Mouse (Mus musculus) lung, postnatal 0 days (tissue): ENCODE measurements around the gene Xylt1. TPM values are rescaled to one million over a fixed set of nuclear protein-coding genes. Genes with fewer than 3 reads are reported as not detected.

ENCODE experiments used
- ATAC-seq: fragments of 200-750 bp; cut with Nextera tagmentation; 2 replicates; pipeline ENCODE4 v1.8.0; 2017; ENCODE audit warnings: moderate library complexity
- DNase-seq: peaks from one replicate; pipeline ENCODE4 v3.0.0-alpha.2; 2016; ENCODE audit warnings: low spot score
- H3K27ac ChIP-seq: fragments of 300-500 bp; sonication (generic); 2 replicates; pipeline ENCODE4 v1.5.1; 2014; ENCODE audit warnings: antibody characterized with exemption, mild to moderate bottlenecking, low read length, mixed read lengths
- H3K27me3 ChIP-seq: fragments of 300-500 bp; sonication (generic); replicated peaks from 2 replicates; pipeline ENCODE4 v1.6.1; 2014; ENCODE audit warnings: low read length, mixed read lengths; ENCODE audit not compliant: insufficient read depth
- H3K36me3 ChIP-seq: fragments of 300-500 bp; sonication (generic); 2 replicates; pipeline ENCODE4 v1.6.1; 2014; ENCODE audit warnings: low read length, mixed read lengths; ENCODE audit not compliant: insufficient read depth
- H3K4me1 ChIP-seq: fragments of 300-500 bp; sonication (generic); 2 replicates; pipeline ENCODE4 v1.6.1; 2014; ENCODE audit warnings: antibody characterized with exemption, low read depth, low read length, mixed read lengths; ENCODE audit not compliant: insufficient read depth
- H3K4me2 ChIP-seq: fragments of 300-500 bp; sonication (generic); replicated peaks from 2 replicates; pipeline ENCODE4 v1.6.1; 2014; ENCODE audit warnings: low read depth, mild to moderate bottlenecking, low read length, moderate library complexity, mixed read lengths
- H3K4me3 ChIP-seq: fragments of 300-500 bp; sonication (generic); 2 replicates; pipeline ENCODE4 v1.5.1; 2014; ENCODE audit warnings: low read depth, low read length
- H3K9ac ChIP-seq: fragments of 300-500 bp; sonication (generic); replicated peaks from 2 replicates; pipeline ENCODE4 v1.6.1; 2014; ENCODE audit warnings: low read depth, mild to moderate bottlenecking
- H3K9me3 ChIP-seq: fragments of 300-500 bp; sonication (generic); 2 replicates; pipeline ENCODE4 v1.6.1; 2016; ENCODE audit warnings: low read length, mixed read lengths
- CTCF ChIP-seq: IDR thresholded peaks from 2 replicates; pipeline ENCODE4 v1.5.1; 2016; ENCODE audit warnings: antibody characterized with exemption, mild to moderate bottlenecking
- EP300 ChIP-seq: IDR thresholded peaks from 2 replicates; pipeline ENCODE4 v1.6.1; 2016; ENCODE audit warnings: antibody characterized with exemption, mild to moderate bottlenecking, control low read depth
- WGBS: fragments of 180-500 bp; shearing (Covaris S2); extraction: QIAGEN DNeasy Blood & Tissue Kit; methylation state at CpG from one replicate; pipeline ENCODE4 v1.1.7; 2014; 5-methylcytosine and 5-hydroxymethylcytosine counted together
- polyA plus RNA-seq: library from polyadenylated mRNA; unstranded; fragments of >200 nt; fragmentation: Nextera tagmentation; extraction: Ambion mirVana; gene quantifications from 2 replicates; pipeline ENCODE4 v1.2.1, GENCODE M21; 2015

Gene Xylt1
- polyA plus RNA-seq, 1 experiment from 2014 or later, result 0.45 TPM

DNA sequence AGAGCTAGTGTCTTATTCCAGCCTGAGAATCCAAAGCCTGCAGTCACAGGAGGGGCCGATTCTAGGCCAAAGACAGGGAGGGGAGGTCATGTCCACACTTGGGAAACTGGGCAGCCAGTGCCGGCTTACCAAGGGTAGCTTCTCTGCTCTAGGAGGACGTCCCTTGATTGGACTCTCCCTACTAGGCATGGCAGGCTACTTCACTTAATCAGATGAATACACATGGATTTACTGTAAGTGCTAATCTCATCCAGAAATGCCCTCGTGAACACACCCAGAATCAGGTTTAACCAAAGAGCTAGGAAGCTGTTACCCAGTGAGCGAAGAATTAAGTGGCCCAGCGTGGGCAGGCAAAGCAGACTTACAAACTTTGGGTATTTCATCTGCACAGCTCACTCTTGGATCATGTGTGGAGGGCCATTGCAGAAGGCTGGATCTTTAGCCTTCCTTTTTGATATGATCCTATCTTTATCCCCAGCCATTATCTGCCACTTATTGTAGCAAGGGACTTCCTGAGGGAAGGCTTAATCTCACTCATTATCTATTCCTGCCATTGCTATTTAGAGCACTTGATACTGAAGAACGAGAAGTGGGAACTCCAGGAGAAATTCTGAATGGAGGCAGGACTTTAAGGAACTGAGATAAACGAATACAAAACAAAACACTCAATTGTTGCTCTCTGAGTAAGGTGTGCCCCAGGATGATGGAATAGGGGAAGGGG lies 28.6 kb downstream of the Xylt1 start:
- H3K9me3 ChIP-seq, result no peaks in the 10 kb centered on the region
- no peak overlapping the region for H3K4me2 ChIP-seq
- DNase-seq (no peak), ATAC-seq (no peak)
- 72% methylated on average over 8 of the region's 8 CpGs for WGBS
- no peak overlapping the region for H3K9ac ChIP-seq
- H3K27me3 ChIP-seq, result no peaks in the 10 kb centered on the region
- no peaks in the 10 kb centered on the region for H3K36me3 ChIP-seq
- H3K27ac ChIP-seq, result no peak overlapping the region
- TF ChIP-seq EP300, result no peak
- no peak for TF ChIP-seq CTCF
- H3K4me3 ChIP-seq, result no peak overlapping the region
- peaks cover 6% of the 10 kb centered on the region; the same call in 1 of the 2 replicates for H3K4me1 ChIP-seq

DNA sequence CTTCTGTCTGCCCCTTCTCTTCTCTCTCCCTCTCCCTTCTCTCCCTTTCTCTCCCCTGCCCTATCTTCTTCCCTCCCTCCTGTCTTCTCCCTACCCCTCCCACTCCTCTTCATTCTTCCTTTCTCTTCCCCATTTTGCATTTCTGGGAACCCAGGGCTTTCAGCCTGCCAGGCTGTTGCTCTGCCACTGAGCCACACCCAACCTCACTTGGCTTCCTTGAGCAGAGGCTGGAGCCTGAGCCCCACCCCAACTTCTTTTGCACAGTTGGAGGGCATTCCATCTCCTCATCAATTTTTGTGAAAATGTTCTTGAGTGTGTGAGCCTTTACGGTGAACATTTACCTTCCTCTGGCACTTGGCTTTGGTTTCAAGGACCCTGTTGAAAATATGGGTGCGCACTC lies 31.1 kb downstream of the Xylt1 start:
- no peak; the same call in 1 of the 2 replicates for ATAC-seq
- H3K27me3 ChIP-seq, result no peaks in the 10 kb centered on the region
- no peak overlapping the region for H3K9ac ChIP-seq
- H3K9me3 ChIP-seq, result no peaks in the 10 kb centered on the region
- no peak for TF ChIP-seq CTCF
- no peak for TF ChIP-seq EP300
- no peak overlapping the region for H3K4me3 ChIP-seq
- H3K4me1 ChIP-seq, result peaks cover 6% of the 10 kb centered on the region; the same call in 1 of the 2 replicates
- H3K4me2 ChIP-seq, result no peak overlapping the region
- 61% methylated on average over 2 of the region's 2 CpGs for WGBS
- DNase-seq, result no peak
- no peaks in the 10 kb centered on the region for H3K36me3 ChIP-seq
- no peak overlapping the region for H3K27ac ChIP-seq

DNA sequence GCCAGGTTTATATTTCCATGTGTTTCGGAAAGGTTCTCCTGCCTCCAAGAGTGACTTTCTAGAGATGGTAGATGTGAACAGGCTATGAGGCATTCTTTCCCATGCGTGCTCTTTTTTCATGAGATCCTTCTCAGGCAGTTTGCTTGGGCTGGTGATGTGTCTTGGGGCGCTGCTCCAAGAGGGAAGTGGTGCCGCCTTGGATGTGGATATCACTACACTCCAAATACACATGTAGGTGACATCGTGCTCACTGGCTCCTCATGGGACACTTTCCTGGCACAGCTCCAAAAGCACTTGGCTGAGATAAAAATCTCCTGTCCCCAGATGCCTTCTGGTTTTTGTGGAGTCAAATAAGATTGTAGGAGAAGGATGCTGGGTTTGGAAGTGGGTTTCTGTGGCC lies 31.6 kb downstream of the Xylt1 start:
- H3K9me3 ChIP-seq, result no peaks in the 10 kb centered on the region
- WGBS, result 29% methylated on average over 5 of the region's 5 CpGs
- no peaks in the 10 kb centered on the region for H3K27me3 ChIP-seq
- ATAC-seq (peak; percentile 50), DNase-seq (peak; percentile 34)
- H3K4me1 ChIP-seq, result peaks cover 6% of the 10 kb centered on the region; the same call in 1 of the 2 replicates
- no peaks in the 10 kb centered on the region for H3K36me3 ChIP-seq
- H3K9ac ChIP-seq, result no peak overlapping the region
- no peak overlapping the region for H3K4me3 ChIP-seq
- H3K4me2 ChIP-seq, result no peak overlapping the region
- TF ChIP-seq EP300 (no peak), CTCF (no peak)
- no peak overlapping the region for H3K27ac ChIP-seq

DNA sequence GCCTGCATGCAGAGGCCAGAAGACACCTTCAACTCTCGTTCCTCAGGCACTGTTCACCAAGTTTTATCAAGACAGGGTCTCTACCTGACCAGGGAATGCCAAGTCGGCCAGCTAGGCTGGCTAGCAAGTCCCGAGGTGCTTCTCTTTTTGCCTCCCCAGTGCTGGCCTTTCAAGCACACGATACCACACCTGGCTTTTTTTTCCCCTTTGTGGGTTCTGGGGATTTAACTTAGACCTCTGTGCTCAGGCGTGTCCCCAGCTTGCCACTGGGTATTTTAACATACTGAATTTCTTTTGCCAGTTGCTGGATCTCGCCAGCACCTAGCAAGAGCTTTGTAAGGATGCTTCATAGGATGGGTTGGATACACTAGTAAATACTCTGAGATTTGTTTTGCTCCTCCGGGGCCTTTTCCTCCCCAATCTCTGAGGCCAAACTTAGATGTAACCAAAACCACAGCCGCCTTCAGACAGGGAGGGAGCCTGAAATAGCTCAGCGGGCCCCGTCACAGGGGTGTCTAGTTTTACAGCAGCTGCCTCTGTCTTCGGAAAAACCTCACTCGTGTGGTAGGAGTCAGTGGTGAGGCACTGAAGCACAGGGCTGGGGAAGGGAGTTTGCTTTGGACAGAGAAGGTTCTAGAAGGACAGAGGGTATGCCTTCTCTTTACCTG lies 33.7 kb downstream of the Xylt1 start:
- no peak overlapping the region for H3K27ac ChIP-seq
- H3K4me1 ChIP-seq, result peaks cover 6% of the 10 kb centered on the region; the same call in 1 of the 2 replicates
- no peak overlapping the region for H3K4me2 ChIP-seq
- no peaks in the 10 kb centered on the region for H3K27me3 ChIP-seq
- no peak for ATAC-seq
- H3K9ac ChIP-seq, result no peak overlapping the region
- no peak for DNase-seq
- WGBS, result 77% methylated on average over 12 of the region's 12 CpGs
- TF ChIP-seq EP300 (no peak), CTCF (no peak)
- H3K4me3 ChIP-seq, result no peak overlapping the region
- no peaks in the 10 kb centered on the region for H3K36me3 ChIP-seq
- no peaks in the 10 kb centered on the region for H3K9me3 ChIP-seq

DNA sequence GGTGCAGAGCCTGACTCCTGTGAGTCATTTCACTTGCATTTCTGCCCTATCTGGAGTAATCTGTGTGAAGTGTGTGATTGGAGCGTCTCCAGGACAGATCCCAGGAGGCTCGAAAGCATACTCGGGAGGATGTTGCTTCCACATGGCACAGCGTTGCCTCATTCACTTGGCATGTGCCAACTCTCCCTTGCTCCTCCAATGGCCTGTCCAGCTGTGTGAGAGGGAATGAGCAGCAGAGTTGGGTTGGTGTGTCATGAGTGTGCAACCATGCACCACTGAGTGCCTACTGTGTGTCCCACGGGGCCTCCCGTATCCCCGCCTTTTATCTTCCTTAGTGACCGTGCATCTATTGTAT lies 34.2 kb downstream of the Xylt1 start:
- Histone ChIP-seq H3K9ac (no peak overlapping the region), H3K9me3 (no peaks in the 10 kb centered on the region), H3K4me2 (no peak overlapping the region), H3K36me3 (no peaks in the 10 kb centered on the region), H3K27ac (no peak overlapping the region), H3K4me3 (no peak overlapping the region), H3K4me1 (peaks cover 6% of the 10 kb centered on the region; the same call in 1 of the 2 replicates), H3K27me3 (no peaks in the 10 kb centered on the region)
- DNase-seq (no peak), ATAC-seq (no peak)
- 69% methylated on average over 8 of the region's 8 CpGs for WGBS
- TF ChIP-seq CTCF (no peak), EP300 (no peak)

DNA sequence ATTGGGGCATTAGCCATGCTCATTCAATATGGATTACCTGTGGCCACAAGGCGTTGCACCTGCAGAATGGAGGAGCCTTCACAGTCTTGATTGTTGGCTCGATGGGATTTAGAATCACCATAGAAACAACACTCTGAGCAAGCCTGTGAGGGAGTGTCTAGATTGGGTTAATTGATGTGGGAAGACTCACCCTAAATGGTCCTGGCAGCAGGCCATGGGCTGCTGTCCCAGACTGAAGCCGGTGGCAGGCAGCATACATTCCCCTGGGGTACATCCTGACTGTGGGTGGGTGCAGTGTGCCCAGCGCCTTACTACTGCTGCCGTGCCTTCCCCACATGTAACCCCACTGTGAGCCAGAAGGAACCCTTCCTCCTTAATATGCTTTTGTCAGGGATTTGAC lies 38.3 kb downstream of the Xylt1 start:
- no peak overlapping the region for H3K4me3 ChIP-seq
- H3K9me3 ChIP-seq, result no peaks in the 10 kb centered on the region
- H3K4me2 ChIP-seq, result no peak overlapping the region
- H3K4me1 ChIP-seq, result no peaks in the 10 kb centered on the region
- no peak overlapping the region for H3K27ac ChIP-seq
- ATAC-seq (no peak), DNase-seq (no peak)
- no peak overlapping the region for H3K9ac ChIP-seq
- H3K36me3 ChIP-seq, result no peaks in the 10 kb centered on the region
- no peaks in the 10 kb centered on the region for H3K27me3 ChIP-seq
- 50% methylated on average over 5 of the region's 5 CpGs for WGBS
- TF ChIP-seq EP300, result no peak
- TF ChIP-seq CTCF, result no peak
